Mouse (Mus musculus) limb, embryonic 11.5 days (tissue): ENCODE results near the gene Gpc6. TPM values are rescaled to one million over a fixed set of nuclear protein-coding genes. Genes with fewer than 3 reads are reported as not detected.

Experiments used
- ATAC-seq: fragments of 200-750 bp; cut with Nextera tagmentation; 2 replicates; pipeline ENCODE4 v1.8.0; 2017; ENCODE audit warnings: low read depth; ENCODE audit not compliant: insufficient number of reproducible peaks, low FRiP score, low TSS enrichment
- DNase-seq: peaks from one replicate; pipeline ENCODE4 v3.0.0-alpha.2; 2015; ENCODE audit warnings: low spot score
- H3K27ac ChIP-seq: fragments of 300-500 bp; sonication (generic); replicated peaks from 2 replicates; pipeline ENCODE4 v1.5.1; 2014; ENCODE audit warnings: low read depth, mild to moderate bottlenecking, low read length
- H3K27me3 ChIP-seq: fragments of 300-500 bp; sonication (generic); 2 replicates; pipeline ENCODE4 v1.6.1; 2014; ENCODE audit warnings: mild to moderate bottlenecking, low read length, mixed read lengths; ENCODE audit not compliant: control insufficient read depth, insufficient read depth
- H3K36me3 ChIP-seq: fragments of 300-500 bp; sonication (generic); 2 replicates; pipeline ENCODE4 v1.6.1; 2014; ENCODE audit warnings: mild to moderate bottlenecking, low read length, moderate library complexity, mixed read lengths; ENCODE audit not compliant: control insufficient read depth, insufficient read depth
- H3K4me1 ChIP-seq: fragments of 300-500 bp; sonication (generic); 2 replicates; pipeline ENCODE4 v1.6.1; 2014; ENCODE audit warnings: low read length, mixed read lengths; ENCODE audit not compliant: control insufficient read depth, insufficient read depth
- H3K4me2 ChIP-seq: fragments of 300-500 bp; sonication (generic); 2 replicates; pipeline ENCODE4 v1.6.1; 2014; ENCODE audit warnings: low read depth, mild to moderate bottlenecking, moderate library complexity; ENCODE audit not compliant: severe bottlenecking
- H3K4me3 ChIP-seq: fragments of 300-500 bp; sonication (generic); 2 replicates; pipeline ENCODE4 v1.5.1; 2014; ENCODE audit warnings: low read depth, low read length
- H3K9ac ChIP-seq: fragments of 300-500 bp; sonication (generic); 2 replicates; pipeline ENCODE4 v1.6.1; 2014; ENCODE audit warnings: mild to moderate bottlenecking, low read length
- H3K9me3 ChIP-seq: fragments of 300-500 bp; sonication (generic); 2 replicates; pipeline ENCODE4 v1.6.1; 2016; ENCODE audit warnings: low read length; ENCODE audit not compliant: control insufficient read depth
- WGBS: fragments of 180-500 bp; shearing (Covaris S2); extraction: QIAGEN DNeasy Blood & Tissue Kit; methylation state at CpG from one replicate; pipeline ENCODE4 v1.1.7; 2014; 5-methylcytosine and 5-hydroxymethylcytosine counted together
- polyA plus RNA-seq: library from polyadenylated mRNA; unstranded; fragments of >200 nt; fragmentation: Nextera tagmentation; extraction: Ambion mirVana; gene quantifications from 2 replicates; pipeline ENCODE4 v1.2.1, GENCODE M21; 2014

The Gpc6 gene
- polyA plus RNA-seq, 1 experiment from 2014 or later, result 39.1 TPM

GRCm38 (mm10) chr14:117451391-117451991 is 526.4 kb downstream of the Gpc6 start:
- no peak overlapping the region for H3K9ac ChIP-seq
- H3K36me3 ChIP-seq, result no peaks in the 10 kb centered on the region
- H3K9me3 ChIP-seq, result no peaks in the 10 kb centered on the region
- no peak overlapping the region for H3K4me3 ChIP-seq
- H3K4me1 ChIP-seq, result no peaks in the 10 kb centered on the region
- 70% methylated on average over 3 of the region's 3 CpGs for WGBS
- no peaks in the 10 kb centered on the region for H3K27me3 ChIP-seq
- ATAC-seq (no peak), DNase-seq (no peak)
- no peak overlapping the region for H3K4me2 ChIP-seq
- H3K27ac ChIP-seq, result no peak overlapping the region

GRCm38 (mm10) chr14:117452150-117452549 is 527.0 kb downstream of the Gpc6 start:
- H3K27me3 ChIP-seq, result no peaks in the 10 kb centered on the region
- no peak overlapping the region for H3K9ac ChIP-seq
- no peak overlapping the region for H3K4me3 ChIP-seq
- H3K27ac ChIP-seq, result no peak overlapping the region
- H3K36me3 ChIP-seq, result no peaks in the 10 kb centered on the region
- H3K9me3 ChIP-seq, result no peaks in the 10 kb centered on the region
- WGBS, result 55% methylated on average over 7 of the region's 7 CpGs
- ATAC-seq (no peak), DNase-seq (no peak)
- no peak overlapping the region for H3K4me2 ChIP-seq
- no peaks in the 10 kb centered on the region for H3K4me1 ChIP-seq

DNA sequence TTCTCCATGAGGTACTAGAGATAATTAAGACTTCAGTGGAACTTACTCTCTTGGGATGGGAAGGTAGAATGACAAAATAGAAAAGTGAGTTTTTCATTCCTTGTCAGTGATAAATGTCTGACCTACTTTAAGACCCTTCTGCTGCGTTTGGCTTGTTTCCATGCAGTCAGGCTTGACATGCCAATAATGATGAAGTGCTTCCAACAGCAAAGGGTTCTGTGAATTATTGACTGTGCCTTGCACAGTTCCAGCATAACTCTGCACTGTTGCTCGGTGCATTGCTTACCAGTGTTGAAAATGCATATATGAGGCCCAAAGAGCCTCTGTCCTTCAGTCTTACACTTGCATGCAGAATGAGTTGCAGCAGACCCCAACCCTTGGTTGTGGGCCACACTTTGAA is 548.3 kb downstream of the Gpc6 start:
- ATAC-seq (no peak), DNase-seq (no peak)
- no peak overlapping the region for H3K27ac ChIP-seq
- H3K4me3 ChIP-seq, result no peak overlapping the region
- no peaks in the 10 kb centered on the region for H3K9me3 ChIP-seq
- WGBS, result 79% methylated on average over 2 of the region's 2 CpGs
- no peaks in the 10 kb centered on the region for H3K4me1 ChIP-seq
- H3K9ac ChIP-seq, result no peak overlapping the region
- no peaks in the 10 kb centered on the region for H3K36me3 ChIP-seq
- no peak overlapping the region for H3K4me2 ChIP-seq
- H3K27me3 ChIP-seq, result no peaks in the 10 kb centered on the region

GRCm38 (mm10) chr14:117478879-117479278 is 553.8 kb downstream of the Gpc6 start:
- ATAC-seq (no peak), DNase-seq (no peak)
- H3K27ac ChIP-seq, result no peak overlapping the region
- H3K27me3 ChIP-seq, result no peaks in the 10 kb centered on the region
- H3K4me1 ChIP-seq, result no peaks in the 10 kb centered on the region
- H3K4me3 ChIP-seq, result no peak overlapping the region
- H3K9me3 ChIP-seq, result no peaks in the 10 kb centered on the region
- H3K36me3 ChIP-seq, result no peaks in the 10 kb centered on the region
- 84% methylated on average over 3 of the region's 3 CpGs for WGBS
- no peak overlapping the region for H3K9ac ChIP-seq
- no peak overlapping the region for H3K4me2 ChIP-seq

DNA sequence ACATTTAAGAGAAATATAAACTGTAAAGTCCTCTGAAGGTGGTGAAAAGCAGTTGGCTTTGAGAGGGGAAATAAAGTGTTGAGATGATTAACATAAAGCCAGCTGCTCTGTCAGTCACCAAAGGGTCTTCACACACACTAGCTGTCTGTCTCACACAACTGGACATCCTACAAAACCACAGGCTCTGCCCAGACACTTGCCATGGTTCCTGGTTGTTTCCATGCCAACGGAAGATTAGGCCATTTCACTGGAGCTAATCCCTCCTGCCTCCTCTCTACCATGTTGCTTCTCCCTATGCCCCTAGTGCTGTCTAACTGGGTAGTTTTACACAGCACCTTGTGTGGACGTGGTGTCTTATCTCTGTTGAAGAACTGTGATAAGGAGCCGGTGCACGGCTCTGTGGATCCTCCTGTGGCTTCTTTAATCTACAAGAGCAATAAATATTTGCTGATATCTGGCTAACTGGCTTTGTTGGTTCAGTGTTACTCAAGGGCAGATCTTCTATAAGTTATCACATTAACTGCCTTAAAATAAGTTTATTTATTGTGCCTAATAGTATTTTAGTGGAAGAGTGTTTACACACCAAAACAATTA is 562.1 kb downstream of the Gpc6 start:
- 70% methylated on average over 4 of the region's 4 CpGs for WGBS
- no peak for ATAC-seq
- Histone ChIP-seq H3K27ac (no peak overlapping the region), H3K9ac (no peak overlapping the region), H3K4me2 (no peak overlapping the region), H3K9me3 (no peaks in the 10 kb centered on the region), H3K4me1 (no peaks in the 10 kb centered on the region), H3K27me3 (no peaks in the 10 kb centered on the region), H3K36me3 (no peaks in the 10 kb centered on the region), H3K4me3 (no peak overlapping the region)
- DNase-seq, result no peak

DNA sequence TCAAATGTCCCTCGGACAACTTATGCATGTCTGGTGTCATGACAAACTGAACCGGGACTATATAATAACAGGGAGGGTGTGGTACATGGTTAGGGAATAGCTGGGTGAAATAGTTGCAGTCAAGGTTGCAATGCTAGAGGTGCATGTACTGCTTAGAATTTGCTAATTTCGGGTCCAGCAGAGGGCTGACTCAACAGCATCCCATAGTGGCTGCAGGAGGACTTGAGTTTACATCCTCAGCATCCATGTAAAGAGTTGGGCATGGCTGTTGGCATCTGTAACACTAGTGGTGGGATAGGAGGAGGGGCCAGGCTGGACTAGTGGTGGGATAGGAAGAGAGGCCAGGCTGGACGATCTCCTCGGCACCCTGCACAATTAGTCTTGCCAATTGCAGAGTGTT is 565.4 kb downstream of the Gpc6 start:
- Histone ChIP-seq H3K27me3 (no peaks in the 10 kb centered on the region), H3K27ac (no peak overlapping the region), H3K4me3 (no peak overlapping the region), H3K9me3 (no peaks in the 10 kb centered on the region), H3K36me3 (no peaks in the 10 kb centered on the region), H3K4me1 (no peaks in the 10 kb centered on the region), H3K9ac (no peak overlapping the region), H3K4me2 (no peak overlapping the region)
- DNase-seq (no peak), ATAC-seq (no peak; the same call in 1 of the 2 replicates)
- 54% methylated on average over 5 of the region's 5 CpGs for WGBS

DNA sequence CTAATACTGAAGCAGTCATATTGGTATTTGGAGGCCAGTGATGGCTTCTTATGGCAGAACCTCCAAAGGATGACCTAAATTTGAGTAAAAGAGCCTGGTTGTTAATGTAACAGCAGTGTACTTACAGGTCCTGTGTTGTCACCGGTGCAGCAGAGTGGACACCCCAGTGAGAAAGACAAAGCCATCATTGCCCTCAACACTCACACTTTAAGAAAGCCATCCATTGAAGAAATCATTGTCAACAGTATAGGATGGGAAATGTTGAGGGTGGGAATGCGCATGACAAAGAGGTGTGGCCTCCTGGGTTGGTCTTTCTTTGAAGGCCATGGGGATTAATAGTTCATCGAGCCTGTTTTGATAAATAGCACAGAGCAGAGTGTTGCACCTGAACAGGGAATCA is 570.0 kb downstream of the Gpc6 start:
- ATAC-seq (no peak), DNase-seq (no peak)
- Histone ChIP-seq H3K4me2 (no peak overlapping the region), H3K9me3 (no peaks in the 10 kb centered on the region), H3K27ac (no peak overlapping the region), H3K4me3 (no peak overlapping the region), H3K36me3 (no peaks in the 10 kb centered on the region), H3K4me1 (no peaks in the 10 kb centered on the region), H3K9ac (no peak overlapping the region), H3K27me3 (no peaks in the 10 kb centered on the region)
- 67% methylated on average over 3 of the region's 3 CpGs for WGBS

- Histone ChIP-seq H3K4me1 (no peaks in the 10 kb centered on the region), H3K9me3 (no peaks in the 10 kb centered on the region), H3K36me3 (no peaks in the 10 kb centered on the region), H3K4me2 (no peak overlapping the region), H3K27me3 (no peaks in the 10 kb centered on the region), H3K27ac (no peak overlapping the region), H3K9ac (no peak overlapping the region), H3K4me3 (no peak overlapping the region)
- DNase-seq, result no peak
- 83% methylated on average over 6 of the region's 6 CpGs for WGBS
- no peak for ATAC-seq
Measured at GRCm38 (mm10) chr14:117498785-117499184, 573.7 kb downstream of the Gpc6 start.

GRCm38 (mm10) chr14:117499354-117499753 is 574.2 kb downstream of the Gpc6 start:
- H3K9ac ChIP-seq, result no peak overlapping the region
- H3K4me1 ChIP-seq, result no peaks in the 10 kb centered on the region
- no peaks in the 10 kb centered on the region for H3K27me3 ChIP-seq
- DNase-seq (no peak), ATAC-seq (no peak)
- H3K9me3 ChIP-seq, result no peaks in the 10 kb centered on the region
- H3K36me3 ChIP-seq, result no peaks in the 10 kb centered on the region
- H3K4me2 ChIP-seq, result no peak overlapping the region
- no peak overlapping the region for H3K4me3 ChIP-seq
- 88% methylated on average over 4 of the region's 4 CpGs for WGBS
- no peak overlapping the region for H3K27ac ChIP-seq
